Mouse (Mus musculus) embryo, embryonic 9.5 days (tissue): ENCODE results near the gene Fam183b.
"Not testable (repeated sequence)": the region's sequence is repeated elsewhere in the genome, so short reads cannot be mapped to it uniquely, and the experiment has no call there.

ENCODE experiments used
- DNase-seq: peaks from one replicate; pipeline ENCODE4 v3.0.0-alpha.2; 2017; ENCODE audit errors: extremely low spot score

The Fam183b gene

GRCm38 (mm10) chr11:58772888-58773287, 28.9 kb downstream of the Fam183b start, which contains the start of gene Olfr315:
Gene Olfr315 (plus strand): TSS chr11:58773188.
- no peak for DNase-seq

- no peak for DNase-seq
These were observed 49.3 kb downstream of the Fam183b start, which contains the start of gene Olfr316 for GRCm38 (mm10) chr11:58752434-58752833. Gene Olfr316 (plus strand): TSS chr11:58752734.

- DNase-seq = not testable (repeated sequence)
These were observed 50.7 kb downstream of the Fam183b start for GRCm38 (mm10) chr11:58751096-58751495.
